ENCODE assay signal across 9 mouse cellular contexts in genomic region chr14:50833964-50834363, GRCm38 (mm10). TPM values are rescaled to one million over a fixed set of nuclear protein-coding genes. Genes with fewer than 3 reads are reported as not detected.
DNase-seq lines count a peak whose midpoint lies in the region; ATAC-seq lines count a peak whose summit lies in the region.
"Had no signal": no experiment of that assay in that cellular context is flagged by ENCODE, and none has a peak within 500 bp of the region (broad histone marks: within the 10 kb centered on the region; RNA-seq: fewer than 3 reads in every experiment).

No protein-coding gene starts in this region.

- H3K4me2 ChIP-seq in heart, embryonic 12.5 days: no peak overlapping the region
- H3K4me2 ChIP-seq in embryonic facial prominence, embryonic 14.5 days (ENCODE audit: low read depth, low read length): no peak overlapping the region

- DNase-seq in heart, adult 8-10 months (ENCODE audit: low spot score): peak; percentile 40
- DNase-seq in adrenal gland, postnatal 10 days: peak; percentile 10
- peak; percentile 6 for DNase-seq in embryonic facial prominence, embryonic 14.5 days (ENCODE audit: low spot score)
- DNase-seq in layer of hippocampus, postnatal 25 days (ENCODE audit: extremely low spot score in 1 of 2, low spot score in 1 of 2): no peak
- no peak for DNase-seq in embryo, embryonic 10.5 days (ENCODE audit: low spot score)
- no peak for DNase-seq in right cerebral cortex, postnatal 4 days

- H3K27ac ChIP-seq in heart, embryonic 12.5 days (ENCODE audit: poor library complexity, severe bottlenecking): no peak overlapping the region
- H3K27ac ChIP-seq in embryonic facial prominence, embryonic 14.5 days (replicated peaks; ENCODE audit: low read depth, low read length): no peak overlapping the region; the same call in 1 of the 2 replicates
- peak overlapping the region; percentile 90 for H3K27ac ChIP-seq in macrophage

- H3K27me3 ChIP-seq in heart, embryonic 12.5 days (replicated peaks): no peaks in the 10 kb centered on the region
- no peaks in the 10 kb centered on the region for H3K27me3 ChIP-seq in embryonic facial prominence, embryonic 14.5 days (replicated peaks; ENCODE audit: control insufficient read depth, insufficient read depth, low read length)

- WGBS in heart, embryonic 12.5 days: 79% methylated on average over 10 of the region's 10 CpGs
- WGBS in embryonic facial prominence, embryonic 14.5 days: 78% methylated on average over 10 of the region's 10 CpGs
- 2% methylated on average over 10 of the region's 10 CpGs for WGBS in macrophage (ENCODE audit: missing documents)

- H3K79me2 ChIP-seq in macrophage (ENCODE audit: inconsistent target): peaks cover 64% of the 10 kb centered on the region

- H3K4me1 ChIP-seq in heart, embryonic 12.5 days (replicated peaks): no peaks in the 10 kb centered on the region
- H3K4me1 ChIP-seq in embryonic facial prominence, embryonic 14.5 days (ENCODE audit: control insufficient read depth, insufficient read depth, low read length): no peaks in the 10 kb centered on the region

- H3K4me3 ChIP-seq in heart, embryonic 12.5 days: no peak overlapping the region
- H3K4me3 ChIP-seq in embryonic facial prominence, embryonic 14.5 days (ENCODE audit: low read depth, low read length): no peak overlapping the region
- H3K4me3 ChIP-seq in macrophage (ENCODE audit: inconsistent target): no peak overlapping the region

- ATAC-seq in heart, embryonic 12.5 days (ENCODE audit: insufficient number of reproducible peaks, low FRiP score): no peak
- ATAC-seq in embryonic facial prominence, embryonic 14.5 days (ENCODE audit: low read depth): no peak

- peaks cover 57% of the 10 kb centered on the region for H3K36me3 ChIP-seq in heart, embryonic 12.5 days
- 0 out of 2 replicates have a peak, but pooled peaks cover 7% of the 10 kb centered on the region for H3K36me3 ChIP-seq in embryonic facial prominence, embryonic 14.5 days (ENCODE audit: control insufficient read depth, insufficient read depth, low read length)
- H3K36me3 ChIP-seq in macrophage (ENCODE audit: inconsistent target): peaks cover 50% of the 10 kb centered on the region

- no peak overlapping the region for H3K9ac ChIP-seq in heart, embryonic 12.5 days
- H3K9ac ChIP-seq in embryonic facial prominence, embryonic 14.5 days (ENCODE audit: low read depth, low read length): no peak overlapping the region

- H3K9me3 ChIP-seq in heart, embryonic 12.5 days (replicated peaks): no peaks in the 10 kb centered on the region
- H3K9me3 ChIP-seq in embryonic facial prominence, embryonic 14.5 days (ENCODE audit: control insufficient read depth, low read length): no peaks in the 10 kb centered on the region

RNA-seq across cellular contexts. Expression of gene Parp2, which starts 26.3 kb away (rescaled TPM):
- 10 to 100 TPM; 11.6 to 16.2 (median 13.0) TPM for total RNA-seq in heart, adult 8-10 months (2022)
- polyA plus RNA-seq in heart, embryonic 12.5 days (2016; fragmentation: Nextera tagmentation; extraction: Ambion mirVana): 40.4 and 41.2 TPM in 2 replicates
- 10 to 100 TPM; 28.7 to 31.1 TPM for total RNA-seq in adrenal gland, postnatal 10 days (2021)
- polyA plus RNA-seq in embryonic facial prominence, embryonic 14.5 days (2014; fragmentation: Nextera tagmentation; extraction: Ambion mirVana): 53.3 and 57.2 TPM in 2 replicates
- total RNA-seq in macrophage (2018; cell fraction: chromatin; rRNA removed): 100 to 1,000 TPM in 13 of 26 experiments, 10 to 100 TPM in 13; 24.1 to 199 (median 102) TPM
- total RNA-seq in macrophage (2018; cell fraction: cytosol; rRNA removed): 10 to 100 TPM; 18.8 to 41.9 (median 32.9) TPM
- total RNA-seq in macrophage (2018; cell fraction: nucleus; rRNA removed): 100 to 1,000 TPM in 3 of 26 experiments, 10 to 100 TPM in 23; 23.9 to 146 (median 52.6) TPM
- 34.4 to 55.8 TPM (median 53.8 TPM) in 3 replicates for polyA plus RNA-seq in macrophage (2018)
- 10 to 100 TPM; 26.3 to 29.0 TPM for total RNA-seq in layer of hippocampus, postnatal 25 days (2021)

RNA-seq across cellular contexts. Expression of gene Ccnb1ip1, which starts 26.4 kb away (rescaled TPM):
- under 1 TPM in 1 of 4 experiments, not detected in 3; 0.47 TPM for total RNA-seq in heart, adult 8-10 months (2022)
- not detected in 2 replicates for polyA plus RNA-seq in heart, embryonic 12.5 days (2016; fragmentation: Nextera tagmentation; extraction: Ambion mirVana)
- under 1 TPM; 0.24 to 0.78 TPM for total RNA-seq in adrenal gland, postnatal 10 days (2021)
- not detected in 2 replicates for polyA plus RNA-seq in embryonic facial prominence, embryonic 14.5 days (2014; fragmentation: Nextera tagmentation; extraction: Ambion mirVana)
- not detected for total RNA-seq in macrophage (2018; cell fraction: chromatin; rRNA removed)
- total RNA-seq in macrophage (2018; cell fraction: cytosol; rRNA removed): not detected
- not detected for total RNA-seq in macrophage (2018; cell fraction: nucleus; rRNA removed)
- polyA plus RNA-seq in macrophage (2018): not detected in 3 replicates
- total RNA-seq in layer of hippocampus, postnatal 25 days (2021): under 1 TPM in 1 of 2 experiments, not detected in 1; 0.69 TPM
- polyA plus RNA-seq: limb, embryonic 11.5 days had no signal

RNA-seq across cellular contexts. Expression of gene Tep1, which starts 36.4 kb away (rescaled TPM):
- 10 to 100 TPM in 2 of 4 experiments, 1 to 10 TPM in 2; 8.0 to 12.1 (median 10.0) TPM for total RNA-seq in heart, adult 8-10 months (2022)
- 6.0 and 6.1 TPM in 2 replicates for polyA plus RNA-seq in heart, embryonic 12.5 days (2016; fragmentation: Nextera tagmentation; extraction: Ambion mirVana)
- 10 to 100 TPM; 18.8 to 26.2 TPM for total RNA-seq in adrenal gland, postnatal 10 days (2021)
- 8.4 and 10.3 TPM in 2 replicates for polyA plus RNA-seq in embryonic facial prominence, embryonic 14.5 days (2014; fragmentation: Nextera tagmentation; extraction: Ambion mirVana)
- total RNA-seq in macrophage (2018; cell fraction: chromatin; rRNA removed): 100 to 1,000 TPM in 25 of 26 experiments, 10 to 100 TPM in 1; 88.0 to 637 (median 395) TPM
- total RNA-seq in macrophage (2018; cell fraction: cytosol; rRNA removed): 100 to 1,000 TPM in 21 of 26 experiments, 10 to 100 TPM in 5; 72.3 to 155 (median 121) TPM
- 100 to 1,000 TPM in 24 of 26 experiments, 10 to 100 TPM in 2; 66.3 to 383 (median 272) TPM for total RNA-seq in macrophage (2018; cell fraction: nucleus; rRNA removed)
- polyA plus RNA-seq in macrophage (2018): 54.3 to 116 TPM (median 85.4 TPM) in 3 replicates
- total RNA-seq in layer of hippocampus, postnatal 25 days (2021): 1 to 10 TPM; 2.1 to 3.1 TPM

RNA-seq across cellular contexts. Expression of gene Ttc5, which starts 48.6 kb away (rescaled TPM):
- 10 to 100 TPM; 11.9 to 17.8 (median 13.6) TPM for total RNA-seq in heart, adult 8-10 months (2022)
- 46.1 and 48.1 TPM in 2 replicates for polyA plus RNA-seq in heart, embryonic 12.5 days (2016; fragmentation: Nextera tagmentation; extraction: Ambion mirVana)
- 10 to 100 TPM; 36.4 to 47.9 TPM for total RNA-seq in adrenal gland, postnatal 10 days (2021)
- polyA plus RNA-seq in embryonic facial prominence, embryonic 14.5 days (2014; fragmentation: Nextera tagmentation; extraction: Ambion mirVana): 57.7 and 68.7 TPM in 2 replicates
- 100 to 1,000 TPM in 5 of 26 experiments, 10 to 100 TPM in 20, 1 to 10 TPM in 1; 6.0 to 122 (median 62.3) TPM for total RNA-seq in macrophage (2018; cell fraction: chromatin; rRNA removed)
- 10 to 100 TPM; 13.7 to 30.0 (median 23.7) TPM for total RNA-seq in macrophage (2018; cell fraction: cytosol; rRNA removed)
- total RNA-seq in macrophage (2018; cell fraction: nucleus; rRNA removed): 100 to 1,000 TPM in 1 of 26 experiments, 10 to 100 TPM in 25; 11.5 to 112 (median 46.7) TPM
- 16.4 to 32.4 TPM (median 31.5 TPM) in 3 replicates for polyA plus RNA-seq in macrophage (2018)
- total RNA-seq in layer of hippocampus, postnatal 25 days (2021): 10 to 100 TPM; 62.2 to 71.8 TPM

Comparison
In these comparisons a context has a peak if more than half of its experiments do, and no peak if none do; other contexts are left out.
1. DNase-seq: peak in heart, adult 8-10 months (single experiment), adrenal gland, postnatal 10 days (single experiment) and embryonic facial prominence, embryonic 14.5 days (single experiment); none in layer of hippocampus, postnatal 25 days (0 of 2), embryo, embryonic 10.5 days (single experiment) and right cerebral cortex, postnatal 4 days (single experiment).